Mouse (Mus musculus) bone marrow, adult 2 months (tissue): ENCODE results near the gene Trappc6a. TPM values are rescaled to one million over a fixed set of nuclear protein-coding genes. Genes with fewer than 3 reads are reported as not detected.
A peak's percentile ranks its signal among the peaks of the same experiment; 100 is the strongest.
"Not testable (repeated sequence)": the region's sequence is repeated elsewhere in the genome, so short reads cannot be mapped to it uniquely, and the experiment has no call there.

Experiments used
- H3K27ac ChIP-seq: fragments of 200-500 bp; 2 replicates; pipeline ENCODE4 v1.5.1; 2012; ENCODE audit warnings: low read depth, mild to moderate bottlenecking, control low read depth, inconsistent platforms, low read length; ENCODE audit not compliant: control insufficient read depth, poor library complexity, insufficient read depth
- H3K4me1 ChIP-seq: fragments of 200-500 bp; 2 replicates; pipeline ENCODE4 v1.6.1; 2011; ENCODE audit warnings: low read length; ENCODE audit not compliant: control insufficient read depth, insufficient read depth
- H3K4me3 ChIP-seq: fragments of 200-500 bp; replicated peaks from 2 replicates; pipeline ENCODE3; 2011; ENCODE audit warnings: mild to moderate bottlenecking, low read depth, low read length, control low read depth; ENCODE audit not compliant: control insufficient read depth
- CTCF ChIP-seq: fragments of 200-500 bp; IDR thresholded peaks from 2 replicates; pipeline ENCODE4 v1.5.1; 2011; ENCODE audit warnings: low read length, control low read depth; ENCODE audit not compliant: control insufficient read depth, insufficient read depth
- POLR2A ChIP-seq: fragments of 200-500 bp; IDR thresholded peaks from 2 replicates; pipeline ENCODE4 v1.6.1; 2011; ENCODE audit warnings: low read depth, mild to moderate bottlenecking, control low read depth, low read length, borderline replicate concordance; ENCODE audit not compliant: control insufficient read depth
- WGBS: fragments of 180-500 bp; shearing (Covaris S2); methylation state at CpG from one replicate; pipeline ENCODE4 v1.1.7; 2018; 5-methylcytosine and 5-hydroxymethylcytosine counted together
- polyA plus RNA-seq: library from polyadenylated mRNA; stranded (reverse); fragments of >200 nt; gene quantifications from 2 replicates; pipeline ENCODE4 v1.2.4, GENCODE M21; 2011; ENCODE audit warnings: low replicate concordance; ENCODE audit not compliant: missing spikeins, insufficient read depth, insufficient read length

Trappc6a gene
- polyA plus RNA-seq, 1 experiment = 12.4 TPM

DNA sequence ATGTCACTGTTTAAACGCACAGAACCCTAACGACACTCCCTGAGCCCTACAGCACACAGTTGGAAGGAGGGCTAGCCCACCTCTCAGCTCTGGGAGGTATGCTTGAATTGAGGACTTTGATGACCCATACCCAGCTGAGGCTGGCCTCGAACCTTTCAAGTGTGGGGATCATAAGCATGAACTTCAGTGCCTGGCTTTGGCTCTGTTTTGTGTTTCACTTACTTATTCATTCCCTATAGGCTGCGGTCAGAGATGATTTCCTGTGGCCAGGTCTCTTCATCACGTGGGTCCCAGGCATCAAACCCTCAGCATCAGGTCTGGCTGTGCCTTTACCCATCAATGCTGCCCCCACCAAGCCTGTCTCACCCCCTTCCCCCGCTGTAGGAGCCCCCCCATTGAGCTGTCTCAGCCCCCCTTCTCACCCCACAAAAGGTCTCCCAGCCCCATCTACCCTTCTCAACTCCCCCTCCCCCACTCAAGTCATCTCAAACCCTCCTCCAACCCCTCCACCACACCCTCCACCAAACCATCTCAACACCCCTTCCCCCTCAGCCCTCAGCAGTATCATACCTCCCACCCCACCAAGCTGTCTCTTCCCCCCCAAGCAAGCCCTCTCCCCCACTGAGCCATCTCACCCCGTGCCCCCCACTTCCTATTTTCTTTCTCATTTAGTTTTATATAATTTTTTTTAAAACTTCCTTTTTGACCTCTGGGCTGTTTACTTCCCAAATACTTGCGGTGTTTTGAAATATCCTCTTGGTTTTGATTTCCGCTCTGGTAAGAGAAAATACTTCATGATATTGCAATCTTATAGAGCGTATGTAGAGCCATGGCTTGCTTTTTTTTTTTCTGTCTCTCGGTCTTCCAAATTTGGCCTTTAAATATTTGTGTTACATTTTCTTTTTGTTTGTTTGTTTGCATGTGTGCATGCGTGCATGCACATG is 7.5 kb upstream of the Trappc6a start:
- H3K27ac ChIP-seq = peak overlapping the region; percentile 61; the same call in 1 of the 2 replicates
- no peak overlapping the region for H3K4me3 ChIP-seq
- WGBS = 10% methylated on average over 12 of the region's 12 CpGs
- TF ChIP-seq CTCF (no peak), POLR2A (no peak)
- H3K4me1 ChIP-seq = peaks cover 2% of the 10 kb centered on the region; the same call in 1 of the 2 replicates

DNA sequence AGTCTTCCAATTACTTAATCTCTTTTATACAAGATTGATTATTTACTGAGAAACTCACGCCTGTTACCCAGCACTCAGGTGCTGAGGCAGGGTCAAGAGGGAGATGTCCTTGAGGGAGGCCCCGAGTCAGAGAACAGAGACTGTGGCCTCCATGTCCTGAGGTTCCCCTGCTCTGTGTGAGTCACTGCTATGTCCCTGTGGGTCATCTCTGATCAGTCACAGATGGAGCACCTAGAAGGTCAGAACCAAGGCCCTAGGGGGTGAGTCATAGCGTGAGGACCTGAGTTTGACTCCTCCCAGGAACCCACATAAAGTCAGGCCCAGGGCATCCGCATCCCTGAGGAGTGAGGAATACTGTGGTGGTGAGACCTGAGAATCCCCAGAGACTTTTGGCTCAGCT is 6.5 kb upstream of the Trappc6a start:
- Histone ChIP-seq H3K4me3 (no peak overlapping the region), H3K4me1 (peaks cover 2% of the 10 kb centered on the region; the same call in 1 of the 2 replicates), H3K27ac (peak overlapping the region; percentile 56)
- TF ChIP-seq CTCF (no peak), POLR2A (no peak)
- WGBS = 63% methylated on average over 4 of the region's 4 CpGs

DNA sequence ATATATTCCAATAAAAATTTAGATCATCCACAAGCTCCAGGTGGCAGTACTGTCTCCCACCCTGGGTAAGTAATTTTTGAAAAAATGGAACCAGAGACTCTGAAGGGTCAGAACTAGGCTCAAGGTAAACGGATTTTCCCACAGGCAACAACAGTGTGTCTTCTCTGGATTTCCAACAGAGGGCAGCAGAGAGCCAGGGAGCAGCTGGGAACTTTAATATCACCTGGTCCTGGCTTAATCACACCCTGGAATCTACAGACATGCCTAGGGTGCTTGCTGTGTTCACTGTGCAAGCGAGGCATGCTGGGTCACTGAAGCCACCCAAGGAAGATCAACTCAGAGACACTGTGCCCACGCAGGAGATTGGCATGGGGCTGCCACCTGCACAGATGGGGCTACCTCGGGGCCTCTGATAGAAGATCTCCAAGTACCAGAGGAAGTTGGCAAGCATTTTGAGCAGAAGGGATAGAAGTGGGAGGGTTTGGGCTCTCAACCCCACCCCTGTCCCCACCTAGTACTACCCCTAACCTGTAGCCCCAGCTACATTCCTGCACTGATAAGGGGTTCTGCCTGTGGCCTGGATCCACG is 4.6 kb upstream of the Trappc6a start:
- 28% methylated on average over 5 of the region's 5 CpGs for WGBS
- Histone ChIP-seq H3K4me1 (peaks cover 5% of the 10 kb centered on the region; the same call in 1 of the 2 replicates), H3K27ac (no peak overlapping the region; the same call in 1 of the 2 replicates), H3K4me3 (no peak overlapping the region)
- TF ChIP-seq POLR2A (no peak), CTCF (peak; percentile 80)

DNA sequence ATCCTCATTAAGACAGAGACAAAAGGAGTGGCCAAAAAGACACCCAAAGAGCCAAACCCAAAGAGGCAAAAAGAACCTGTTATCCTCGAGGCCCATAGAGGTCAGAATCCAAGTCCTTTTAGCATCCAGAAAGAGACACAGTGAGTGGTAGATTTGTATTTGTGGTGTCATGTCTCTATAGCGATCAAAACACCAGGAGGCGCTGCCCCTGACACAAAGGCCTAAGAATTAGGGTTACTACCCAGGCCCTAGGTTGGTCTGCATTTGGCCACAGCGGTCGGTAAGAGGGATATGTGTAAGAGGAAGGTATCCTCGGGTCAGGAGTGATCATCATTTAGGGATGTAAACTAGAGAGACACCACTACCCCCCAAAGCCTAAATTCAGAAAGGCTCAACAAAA is 1.9 kb upstream of the Trappc6a start:
- no peak overlapping the region for H3K4me3 ChIP-seq

DNA sequence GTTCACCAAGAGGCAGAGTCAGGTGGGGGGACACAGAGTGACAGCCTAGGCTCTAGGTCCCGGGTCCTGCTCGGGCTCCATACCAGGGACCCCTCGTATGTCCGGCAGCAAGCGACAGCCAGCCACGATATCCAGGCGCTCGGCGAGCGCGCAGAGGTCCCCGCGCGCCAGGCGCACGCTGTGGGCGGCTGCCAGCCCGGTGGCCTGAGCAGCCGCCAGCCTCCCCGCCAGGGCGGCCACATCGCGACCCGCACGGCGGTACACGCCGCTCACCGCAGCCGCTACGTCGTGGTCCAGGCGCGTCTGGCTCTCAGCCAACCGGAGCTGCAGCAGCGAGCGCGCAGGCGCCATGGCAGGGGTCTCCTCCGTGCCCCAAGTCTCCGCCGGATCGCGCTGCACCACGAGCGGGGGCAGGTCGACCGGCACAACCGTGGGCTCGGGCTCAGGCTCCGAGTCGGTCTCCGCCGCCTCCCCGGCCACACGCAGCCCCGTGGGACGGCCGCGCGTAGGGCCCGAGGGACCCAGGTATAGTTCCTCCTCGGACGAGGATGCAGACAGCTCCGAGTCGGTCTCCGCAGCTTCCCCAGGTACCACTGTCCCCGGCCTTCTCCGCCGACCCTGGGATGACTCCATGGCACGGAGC is 1.1 kb upstream of the Trappc6a start:
- H3K27ac ChIP-seq = peak overlapping the region; percentile 4; the same call in 1 of the 2 replicates
- TF ChIP-seq CTCF (no peak), POLR2A (no peak)
- peak overlapping the region; percentile 95 for H3K4me3 ChIP-seq
- WGBS = 4% methylated on average over 69 of the region's 71 CpGs
- peaks cover 4% of the 10 kb centered on the region; the same call in 1 of the 2 replicates for H3K4me1 ChIP-seq

More for the DNA sequence above, 1.9 kb upstream of the Trappc6a start:
- Histone ChIP-seq H3K4me1 (peaks cover 4% of the 10 kb centered on the region; the same call in 1 of the 2 replicates), H3K27ac (no peak overlapping the region)
- 32% methylated on average over 6 of the region's 6 CpGs for WGBS
- TF ChIP-seq CTCF (peak; percentile 22; the same call in 1 of the 2 replicates), POLR2A (no peak)

DNA sequence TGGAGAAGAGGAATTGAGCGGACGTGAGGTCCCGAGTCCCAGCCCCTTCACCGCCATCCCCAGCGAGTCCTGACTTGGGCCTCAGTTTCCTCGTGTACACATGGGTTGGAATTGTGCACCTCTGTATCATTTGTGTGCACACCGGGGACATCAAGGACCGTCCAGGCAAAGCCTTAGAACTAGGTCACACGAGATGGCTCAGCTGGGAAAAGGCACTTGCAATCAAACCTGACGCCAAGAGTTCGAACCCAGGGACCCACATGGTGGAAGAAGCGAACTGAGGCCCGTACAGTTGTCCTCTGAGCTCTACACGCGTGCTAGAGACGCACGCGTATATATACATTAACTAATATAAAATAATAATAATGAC is 598 bp upstream of the Trappc6a start:
- peaks cover 4% of the 10 kb centered on the region; the same call in 1 of the 2 replicates for H3K4me1 ChIP-seq
- peak overlapping the region; percentile 95 for H3K4me3 ChIP-seq
- 6% methylated on average over 18 of the region's 18 CpGs for WGBS
- no peak overlapping the region; the same call in 1 of the 2 replicates for H3K27ac ChIP-seq
- TF ChIP-seq CTCF (no peak), POLR2A (no peak)

DNA sequence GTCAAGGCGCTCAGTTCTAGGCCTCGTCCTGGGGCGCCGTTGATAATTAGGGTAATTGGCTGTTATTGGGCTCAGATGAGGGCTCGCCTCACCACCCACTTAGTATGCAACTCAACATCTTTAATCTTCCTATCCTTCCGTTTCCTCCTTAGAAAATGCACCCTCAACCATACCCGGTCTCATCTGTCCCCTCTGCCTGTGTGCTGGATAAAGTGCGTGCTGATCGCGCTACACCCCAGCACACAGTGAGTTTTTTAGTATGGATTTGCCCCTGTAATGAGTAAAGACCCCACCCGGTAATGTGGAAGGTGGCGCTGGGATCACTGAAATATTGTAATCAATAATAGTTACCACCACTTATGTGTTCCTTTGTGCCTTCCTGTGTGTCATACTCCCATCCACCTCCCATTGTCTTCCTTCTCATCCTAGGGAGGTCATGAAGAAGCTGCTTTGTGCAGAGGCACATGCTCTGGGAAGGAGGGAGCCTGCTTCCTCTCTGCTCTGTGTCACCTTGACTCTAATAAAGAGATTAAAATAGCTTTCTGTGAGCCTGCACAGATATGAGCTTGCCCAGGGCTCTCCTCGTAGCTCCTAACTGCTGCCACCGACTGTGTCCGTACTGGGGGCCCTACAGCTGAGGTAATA is 851 bp downstream of the Trappc6a start:
- peak overlapping the region; percentile 95 for H3K4me3 ChIP-seq
- WGBS = 5% methylated on average over 15 of the region's 15 CpGs
- TF ChIP-seq POLR2A (no peak), CTCF (no peak)
- peaks cover 4% of the 10 kb centered on the region; the same call in 1 of the 2 replicates for H3K4me1 ChIP-seq
- H3K27ac ChIP-seq = peak overlapping the region; percentile 65

DNA sequence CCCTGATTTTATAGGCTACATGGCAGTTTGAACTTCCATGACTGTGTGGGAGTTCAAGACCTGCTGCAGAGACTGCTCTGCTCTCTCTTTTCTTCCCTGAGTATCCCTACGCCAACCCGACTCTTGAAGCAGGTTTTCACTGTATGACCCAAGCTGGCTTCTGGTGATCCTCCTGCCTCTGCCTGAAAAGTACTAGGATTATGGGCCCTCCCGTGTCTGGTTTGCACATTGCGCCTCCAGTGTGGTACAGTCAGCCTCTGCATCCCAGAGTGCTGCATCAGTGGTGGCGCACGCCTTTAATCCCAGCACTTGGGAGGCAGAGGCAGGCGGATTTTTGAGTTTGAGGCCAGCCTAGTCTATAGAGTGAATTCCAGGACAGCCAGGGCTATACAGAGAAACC is 1.6 kb downstream of the Trappc6a start:
- peaks cover 4% of the 10 kb centered on the region; the same call in 1 of the 2 replicates for H3K4me1 ChIP-seq
- H3K4me3 ChIP-seq = no peak overlapping the region
- TF ChIP-seq CTCF = no peak
- no peak for TF ChIP-seq POLR2A
- 84% methylated on average over 7 of the region's 7 CpGs for WGBS
- no peak overlapping the region for H3K27ac ChIP-seq

DNA sequence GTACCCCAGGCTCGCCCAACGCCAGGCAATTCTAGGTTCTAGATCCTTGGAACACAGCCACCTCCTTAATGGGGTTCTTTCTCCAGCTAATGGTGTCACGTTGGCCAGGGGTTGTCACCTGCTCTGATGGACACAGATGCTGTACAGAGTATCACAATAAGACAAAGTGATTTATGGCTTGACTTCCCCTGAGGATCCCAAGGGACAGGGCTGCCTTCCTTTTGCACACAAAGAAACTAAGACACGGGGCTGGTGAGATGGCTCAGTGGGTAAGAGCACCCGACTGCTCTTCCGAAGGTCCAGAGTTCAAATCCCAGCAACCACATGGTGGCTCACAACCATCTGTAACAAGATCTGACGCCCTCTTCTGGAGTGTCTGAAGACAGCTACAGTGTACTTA is 3.7 kb downstream of the Trappc6a start:
- H3K4me3 ChIP-seq, H3K4me1 ChIP-seq, H3K27ac ChIP-seq: not testable (repeated sequence)
- 79% methylated on average over 6 of the region's 7 CpGs for WGBS
